Mouse (Mus musculus) lung, embryonic 16.5 days (tissue): ENCODE measurements around the gene Lrig1. TPM values are rescaled to one million over a fixed set of nuclear protein-coding genes. Genes with fewer than 3 reads are reported as not detected.
A peak's percentile ranks its signal among the peaks of the same experiment; 100 is the strongest.

Experiments used
- ATAC-seq: fragments of 200-750 bp; cut with Nextera tagmentation; 2 replicates; pipeline ENCODE4 v1.8.0; 2017; ENCODE audit warnings: low read depth, mild to moderate bottlenecking, moderate library complexity
- H3K27ac ChIP-seq: fragments of 300-500 bp; sonication (generic); 2 replicates; pipeline ENCODE4 v1.5.1; 2014; ENCODE audit warnings: mild to moderate bottlenecking, control low read depth, low read length
- H3K27me3 ChIP-seq: fragments of 300-500 bp; sonication (generic); 2 replicates; pipeline ENCODE4 v1.6.1; 2014; ENCODE audit warnings: low read depth, low read length, mixed read lengths; ENCODE audit not compliant: control insufficient read depth, insufficient read depth
- H3K36me3 ChIP-seq: fragments of 300-500 bp; sonication (generic); 2 replicates; pipeline ENCODE4 v1.6.1; 2014; ENCODE audit warnings: low read length; ENCODE audit not compliant: control insufficient read depth, insufficient read depth
- H3K4me1 ChIP-seq: fragments of 300-500 bp; sonication (generic); replicated peaks from 2 replicates; pipeline ENCODE4 v1.6.1; 2014; ENCODE audit warnings: low read length, mixed read lengths; ENCODE audit not compliant: control insufficient read depth, insufficient read depth
- H3K4me2 ChIP-seq: fragments of 300-500 bp; sonication (generic); 2 replicates; pipeline ENCODE4 v1.6.1; 2014; ENCODE audit warnings: low read depth, low read length, control low read depth
- H3K4me3 ChIP-seq: fragments of 300-500 bp; sonication (generic); 2 replicates; pipeline ENCODE4 v1.5.1; 2014; ENCODE audit warnings: mild to moderate bottlenecking, low read length, control low read depth
- H3K9ac ChIP-seq: fragments of 300-500 bp; sonication (generic); 2 replicates; pipeline ENCODE4 v1.6.1; 2014; ENCODE audit warnings: low read length, control low read depth
- H3K9me3 ChIP-seq: fragments of 300-500 bp; sonication (generic); 2 replicates; pipeline ENCODE4 v1.6.1; 2016; ENCODE audit warnings: low read length; ENCODE audit not compliant: control insufficient read depth
- WGBS: fragments of 180-500 bp; shearing (Covaris S2); extraction: QIAGEN DNeasy Blood & Tissue Kit; methylation state at CpG from one replicate; pipeline ENCODE4 v1.1.7; 2014; 5-methylcytosine and 5-hydroxymethylcytosine counted together
- polyA plus RNA-seq: library from polyadenylated mRNA; unstranded; fragments of >200 nt; fragmentation: Nextera tagmentation; extraction: Ambion mirVana; gene quantifications from 2 replicates; pipeline ENCODE4 v1.2.1, GENCODE M21; 2015

Gene Lrig1
- polyA plus RNA-seq, 1 experiment from 2014 or later = 7.7 TPM

DNA sequence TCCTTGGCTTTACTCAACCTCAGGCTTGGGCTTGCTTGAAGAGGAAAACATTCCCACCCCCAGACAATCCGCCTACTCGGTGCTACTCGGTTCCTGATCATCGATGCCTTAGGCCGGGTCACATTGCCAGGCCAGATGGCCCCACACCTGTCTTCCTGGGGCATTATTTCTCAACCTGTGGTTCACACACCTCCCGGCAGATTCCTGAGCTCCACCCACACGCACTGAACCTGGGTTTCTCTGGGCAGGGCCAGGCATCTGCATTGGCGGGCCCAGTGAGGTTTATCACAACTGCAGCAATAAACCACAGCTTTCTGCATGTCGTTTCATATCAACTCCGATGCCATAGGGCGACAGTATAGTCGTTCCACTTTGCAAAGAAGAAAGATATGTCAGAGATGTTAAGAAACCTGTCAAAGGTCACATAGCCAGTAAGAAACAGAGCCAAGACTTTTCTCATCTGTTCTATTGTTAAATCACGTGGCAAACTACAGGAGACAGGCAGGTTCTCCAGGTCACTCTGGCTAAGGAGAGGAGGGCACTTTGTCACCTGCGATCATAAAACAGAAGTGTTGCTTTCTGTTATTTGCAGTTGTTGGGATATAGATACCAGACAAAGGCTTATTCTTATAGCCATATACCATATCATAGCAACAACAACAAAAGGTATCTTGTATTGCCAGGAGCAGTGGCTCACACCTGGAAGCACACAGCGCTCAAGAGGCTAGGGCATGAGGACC lies 18.8 kb upstream of the Lrig1 start:
- Histone ChIP-seq H3K9ac (no peak overlapping the region), H3K4me3 (no peak overlapping the region), H3K4me2 (no peak overlapping the region), H3K36me3 (no peaks in the 10 kb centered on the region), H3K9me3 (no peaks in the 10 kb centered on the region), H3K4me1 (peaks cover 7% of the 10 kb centered on the region), H3K27me3 (no peaks in the 10 kb centered on the region), H3K27ac (peak overlapping the region; percentile 75)
- WGBS = 83% methylated on average over 15 of the region's 15 CpGs
- ATAC-seq = no peak

DNA sequence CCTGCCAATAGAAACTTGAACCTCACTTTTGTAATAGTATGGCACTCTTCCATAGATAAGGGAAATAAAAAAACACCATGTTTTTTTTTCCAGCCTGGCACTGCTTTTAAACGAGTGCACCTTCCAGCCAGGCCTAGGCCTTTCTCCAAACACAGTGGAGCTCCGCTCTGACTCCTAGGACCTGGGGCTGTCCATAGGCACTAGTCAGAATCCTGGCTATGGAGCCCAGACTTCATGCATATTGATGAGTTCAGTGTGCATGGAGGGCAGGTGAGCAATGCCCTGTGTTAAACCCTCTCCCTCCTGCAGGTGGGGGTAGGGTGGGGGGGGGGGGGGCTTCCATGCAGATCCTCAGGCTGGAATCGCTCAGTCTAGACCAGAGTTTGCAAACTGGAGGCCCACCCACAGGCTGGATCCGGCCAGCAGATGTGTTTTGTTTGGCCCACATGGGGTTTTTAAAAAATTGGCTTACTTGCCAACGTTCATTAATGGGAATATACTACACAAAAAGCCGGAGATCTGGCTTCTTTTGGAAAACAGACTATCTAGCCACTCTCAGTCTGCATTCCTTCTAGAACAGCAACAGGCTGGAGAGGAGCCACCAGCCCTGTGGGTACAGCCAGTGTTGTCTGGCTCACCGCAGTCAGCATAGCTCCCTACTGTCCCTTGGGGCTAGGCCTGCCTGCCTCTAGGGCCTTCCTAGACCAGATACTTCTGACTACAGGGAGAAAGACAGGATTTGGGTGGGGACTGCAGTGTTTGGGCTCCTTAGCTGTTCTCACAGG lies 17.9 kb upstream of the Lrig1 start:
- WGBS = 49% methylated on average over 7 of the region's 7 CpGs
- Histone ChIP-seq H3K4me2 (no peak overlapping the region), H3K4me3 (no peak overlapping the region), H3K27ac (peak overlapping the region; percentile 75), H3K9ac (no peak overlapping the region), H3K4me1 (peaks cover 7% of the 10 kb centered on the region), H3K9me3 (no peaks in the 10 kb centered on the region), H3K27me3 (no peaks in the 10 kb centered on the region), H3K36me3 (no peaks in the 10 kb centered on the region)
- peak; percentile 90 for ATAC-seq

DNA sequence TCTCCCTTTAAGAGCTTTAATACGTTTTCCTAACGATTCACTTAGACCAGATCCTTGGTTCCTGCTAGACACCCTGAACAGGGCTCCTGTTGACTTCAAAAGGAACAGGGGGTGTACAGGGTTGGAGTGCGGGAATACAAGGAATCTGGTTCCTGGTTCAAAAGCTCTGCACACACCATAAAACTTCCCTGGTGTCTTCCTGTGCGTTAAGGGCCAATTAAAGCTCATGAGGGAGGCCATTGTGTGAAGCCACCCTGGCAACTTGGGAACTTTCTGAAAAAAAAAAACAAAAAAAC lies 15.6 kb upstream of the Lrig1 start:
- H3K9me3 ChIP-seq = no peaks in the 10 kb centered on the region
- H3K27me3 ChIP-seq = no peaks in the 10 kb centered on the region
- H3K4me1 ChIP-seq = peaks cover 7% of the 10 kb centered on the region
- H3K4me2 ChIP-seq = no peak overlapping the region
- no peaks in the 10 kb centered on the region for H3K36me3 ChIP-seq
- H3K9ac ChIP-seq = no peak overlapping the region
- 48% methylated on average over 4 of the region's 4 CpGs for WGBS
- no peak overlapping the region for H3K4me3 ChIP-seq
- H3K27ac ChIP-seq = no peak overlapping the region
- no peak for ATAC-seq

DNA sequence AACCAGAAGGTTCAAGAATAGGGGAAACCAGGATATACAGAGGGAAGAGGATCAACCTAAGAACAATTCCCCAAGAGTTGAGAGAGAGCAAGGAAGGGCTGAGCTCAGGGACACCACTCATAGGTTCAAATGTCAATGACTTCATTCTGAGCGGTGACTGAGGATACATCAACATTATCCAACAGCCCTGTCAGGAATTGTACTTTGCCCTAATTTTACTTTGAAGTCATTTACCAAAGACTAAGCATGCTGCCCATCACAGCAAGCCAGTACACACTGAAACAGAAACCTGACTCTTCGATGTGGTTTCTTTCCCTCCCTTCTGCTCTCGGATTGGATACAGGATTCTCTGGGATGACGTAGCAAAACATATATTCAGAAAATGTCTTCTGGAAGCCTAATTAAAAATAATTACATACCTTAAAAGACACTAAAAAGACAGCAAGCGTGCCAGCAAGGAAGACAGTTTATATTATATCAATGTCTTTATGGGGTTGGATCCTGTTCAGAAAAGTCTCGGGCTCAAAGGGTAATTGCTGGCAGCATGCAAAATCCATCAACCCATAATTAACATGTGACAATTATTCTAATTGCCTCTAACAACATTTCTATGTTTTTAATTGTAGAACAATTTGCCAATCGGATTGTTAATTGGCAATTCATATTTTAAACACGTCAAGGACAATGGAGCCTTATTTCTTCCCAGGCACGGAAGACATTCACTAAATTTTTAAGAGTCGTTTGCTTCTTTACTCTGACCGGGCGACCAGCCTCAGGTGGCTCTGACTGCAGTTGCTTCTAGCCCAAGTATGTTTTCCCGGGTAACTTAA lies 15.1 kb upstream of the Lrig1 start:
- Histone ChIP-seq H3K9me3 (no peaks in the 10 kb centered on the region), H3K27me3 (no peaks in the 10 kb centered on the region), H3K4me2 (no peak overlapping the region), H3K4me3 (no peak overlapping the region), H3K9ac (no peak overlapping the region), H3K36me3 (no peaks in the 10 kb centered on the region), H3K4me1 (peaks cover 7% of the 10 kb centered on the region), H3K27ac (no peak overlapping the region)
- 55% methylated on average over 13 of the region's 13 CpGs for WGBS
- no peak for ATAC-seq

DNA sequence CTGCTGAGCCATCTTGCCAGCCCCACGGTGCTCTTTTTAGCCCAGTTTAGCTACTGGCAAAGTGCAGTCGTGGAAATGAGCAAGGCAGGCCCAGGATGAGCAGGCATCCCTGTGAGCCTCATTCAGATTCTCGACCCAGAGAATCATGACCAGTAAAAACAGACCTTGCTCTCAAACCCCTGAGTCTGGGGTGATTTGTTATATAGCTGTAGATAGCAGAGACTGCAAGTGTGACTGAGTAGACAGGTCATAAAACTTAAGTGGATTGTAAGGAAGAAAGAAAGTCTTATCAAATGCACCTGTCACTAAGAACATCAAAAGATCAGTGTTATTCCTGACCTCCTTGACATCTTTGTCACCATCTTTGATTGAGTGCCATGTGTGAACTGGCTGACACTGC lies 9.9 kb upstream of the Lrig1 start:
- Histone ChIP-seq H3K4me1 (no peaks in the 10 kb centered on the region), H3K9me3 (no peaks in the 10 kb centered on the region), H3K4me2 (no peak overlapping the region), H3K9ac (no peak overlapping the region), H3K27me3 (no peaks in the 10 kb centered on the region), H3K27ac (no peak overlapping the region), H3K36me3 (no peaks in the 10 kb centered on the region), H3K4me3 (no peak overlapping the region)
- ATAC-seq = no peak
- 36% methylated on average over 3 of the region's 3 CpGs for WGBS

DNA sequence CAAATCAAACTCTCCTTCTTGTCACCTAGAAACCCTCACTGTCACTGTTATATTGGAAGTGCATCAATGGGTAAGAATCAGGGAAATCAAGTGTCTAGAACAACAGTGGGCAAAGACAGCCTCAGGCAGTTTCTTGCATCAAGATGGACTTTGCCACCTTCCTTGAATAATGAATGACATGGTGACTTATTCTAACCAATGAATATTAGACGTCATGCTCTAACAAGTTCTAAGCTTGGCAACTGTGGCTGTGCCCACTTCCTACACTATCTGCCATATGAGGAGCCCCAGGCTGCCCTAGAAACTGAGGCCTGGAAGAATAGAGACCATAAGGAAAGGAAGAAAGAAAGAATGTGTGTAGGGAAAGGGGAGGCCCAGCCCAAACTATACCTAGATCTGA lies 9.2 kb upstream of the Lrig1 start:
- H3K27me3 ChIP-seq = no peaks in the 10 kb centered on the region
- H3K4me1 ChIP-seq = no peaks in the 10 kb centered on the region
- H3K27ac ChIP-seq = no peak overlapping the region
- no peak overlapping the region for H3K9ac ChIP-seq
- no peak overlapping the region for H3K4me2 ChIP-seq
- WGBS = 84% methylated on average over 1 of the region's 1 CpGs
- no peak overlapping the region for H3K4me3 ChIP-seq
- no peaks in the 10 kb centered on the region for H3K36me3 ChIP-seq
- H3K9me3 ChIP-seq = no peaks in the 10 kb centered on the region
- ATAC-seq = no peak

DNA sequence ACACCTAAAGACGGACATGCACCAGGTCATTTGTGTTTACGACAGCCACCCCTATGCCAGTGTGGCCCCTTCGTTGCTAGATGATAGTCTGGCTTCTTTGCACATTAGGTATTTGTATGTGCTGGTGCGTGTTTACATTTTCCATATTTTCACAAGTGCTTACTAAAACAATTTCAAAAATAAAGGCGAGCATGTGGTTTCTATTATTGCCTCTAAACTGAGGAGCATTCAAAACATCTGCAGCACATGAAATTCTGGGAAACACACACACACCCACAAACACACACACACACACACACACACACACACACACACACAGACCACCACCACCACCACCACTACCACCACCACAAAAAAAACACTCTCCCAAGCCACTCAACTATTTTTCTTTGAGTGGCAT lies 7.3 kb upstream of the Lrig1 start:
- whole genome bisulfite sequencing = 63% methylated on average over 5 of the region's 5 CpGs

DNA sequence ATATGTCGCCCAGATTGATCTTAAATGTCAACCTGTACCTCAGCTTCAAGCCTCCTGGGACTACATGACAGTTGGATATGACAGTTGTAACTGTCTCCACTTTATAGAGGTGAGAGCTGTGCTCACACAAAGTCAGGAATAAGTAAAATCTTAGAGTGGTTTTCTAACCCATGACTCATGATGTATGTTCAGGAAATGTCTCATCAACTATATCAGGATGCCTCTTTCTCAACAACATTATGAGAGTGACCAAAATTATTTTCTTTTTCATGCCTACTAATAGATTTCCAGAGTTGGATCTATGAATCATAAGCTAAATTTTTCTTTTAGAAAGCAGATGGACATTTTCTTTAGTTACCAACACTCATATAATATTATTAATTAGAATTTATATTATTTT lies 6.0 kb upstream of the Lrig1 start:
- peaks cover 6% of the 10 kb centered on the region for H3K4me1 ChIP-seq
- ATAC-seq = no peak
- WGBS = 48% methylated on average over 1 of the region's 1 CpGs
- no peak overlapping the region for H3K4me2 ChIP-seq
- no peaks in the 10 kb centered on the region for H3K36me3 ChIP-seq
- H3K4me3 ChIP-seq = no peak overlapping the region
- no peak overlapping the region for H3K9ac ChIP-seq
- no peak overlapping the region for H3K27ac ChIP-seq
- H3K9me3 ChIP-seq = no peaks in the 10 kb centered on the region
- no peaks in the 10 kb centered on the region for H3K27me3 ChIP-seq

More for the DNA sequence above, 7.3 kb upstream of the Lrig1 start:
- no peak overlapping the region for H3K4me2 ChIP-seq
- ATAC-seq = no peak
- H3K36me3 ChIP-seq = no peaks in the 10 kb centered on the region
- no peak overlapping the region for H3K4me3 ChIP-seq
- no peaks in the 10 kb centered on the region for H3K27me3 ChIP-seq
- no peaks in the 10 kb centered on the region for H3K4me1 ChIP-seq
- H3K27ac ChIP-seq = no peak overlapping the region
- no peaks in the 10 kb centered on the region for H3K9me3 ChIP-seq
- no peak overlapping the region for H3K9ac ChIP-seq

DNA sequence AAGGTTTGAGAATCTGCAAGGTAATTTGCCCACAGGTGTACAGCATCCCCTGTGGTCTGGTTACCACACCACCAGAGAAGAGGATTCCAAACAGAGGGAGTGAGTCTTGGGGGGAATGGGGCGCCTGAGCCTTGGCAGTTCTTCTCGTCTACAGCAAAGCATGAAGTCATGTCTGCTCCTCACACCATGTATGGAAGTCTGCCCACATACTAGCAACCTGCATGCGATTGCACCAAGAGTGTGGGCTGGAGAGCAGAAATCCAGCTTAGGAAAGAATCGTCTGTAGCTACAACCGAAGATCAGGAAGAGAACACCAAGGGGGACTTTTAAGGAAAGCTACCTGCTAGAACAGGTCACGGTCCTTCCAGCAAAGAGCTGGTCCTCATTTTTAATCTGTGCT lies 3.0 kb upstream of the Lrig1 start:
- Histone ChIP-seq H3K4me3 (no peak overlapping the region), H3K36me3 (no peaks in the 10 kb centered on the region), H3K9me3 (no peaks in the 10 kb centered on the region), H3K4me1 (peaks cover 15% of the 10 kb centered on the region), H3K27ac (no peak overlapping the region), H3K4me2 (no peak overlapping the region), H3K27me3 (no peaks in the 10 kb centered on the region), H3K9ac (no peak overlapping the region)
- WGBS = 80% methylated on average over 6 of the region's 6 CpGs
- no peak for ATAC-seq
